ENCODE assay signal across 9 mouse cellular contexts in genomic region chr12:112490444-112490939, GRCm38 (mm10). TPM values are rescaled to one million over a fixed set of nuclear protein-coding genes. Genes with fewer than 3 reads are reported as not detected.
DNase-seq lines count a peak whose midpoint lies in the region; ATAC-seq and TF ChIP-seq lines count a peak whose summit lies in the region.
"Had no signal": no experiment of that assay in that cellular context is flagged by ENCODE, and none has a peak within 500 bp of the region (broad histone marks: within the 10 kb centered on the region; RNA-seq: fewer than 3 reads in every experiment).

No protein-coding gene starts in this region.

- no peak overlapping the region for H3K4me3 ChIP-seq in forebrain, postnatal 0 days (ENCODE audit: low read depth, low read length)
- no peak overlapping the region for H3K4me3 ChIP-seq in forebrain, embryonic 13.5 days
- H3K4me3 ChIP-seq: erythroblast, embryonic 14.5 days had no signal

- WGBS in forebrain, postnatal 0 days = 29% methylated on average over 3 of the region's 3 CpGs
- WGBS in forebrain, embryonic 13.5 days = 22% methylated on average over 3 of the region's 3 CpGs

- H3K27ac ChIP-seq in forebrain, postnatal 0 days (ENCODE audit: low read depth, low read length) = no peak overlapping the region
- H3K27ac ChIP-seq in forebrain, embryonic 13.5 days = no peak overlapping the region

- TF ChIP-seq CTCF in forebrain, postnatal 0 days (IDR thresholded peaks at IDR 0.05; ENCODE audit: low read depth) = peak; percentile 31; the same call in 1 of the 2 replicates

- H3K9ac ChIP-seq in forebrain, postnatal 0 days = no peak overlapping the region
- no peak overlapping the region for H3K9ac ChIP-seq in forebrain, embryonic 13.5 days

- DNase-seq in forebrain, postnatal 0 days = no peak
- peak; percentile 39 for DNase-seq in gastrocnemius, postnatal 10 days
- peak; percentile 73 for DNase-seq in kidney, adult 11 months
- DNase-seq in lung, postnatal 10 days = peak; percentile 84
- DNase-seq in cerebellum, adult 9-10 months = no peak
- DNase-seq in testis, postnatal 14 days (ENCODE audit: low spot score) = no peak
- no peak for DNase-seq in MN1 (ENCODE audit: low spot score)

- H3K9me3 ChIP-seq in forebrain, postnatal 0 days (ENCODE audit: low read length) = no peaks in the 10 kb centered on the region
- H3K9me3 ChIP-seq in forebrain, embryonic 13.5 days (replicated peaks) = no peaks in the 10 kb centered on the region

- no peaks in the 10 kb centered on the region for H3K4me1 ChIP-seq in forebrain, postnatal 0 days (ENCODE audit: insufficient read depth)
- H3K4me1 ChIP-seq in forebrain, embryonic 13.5 days = peaks cover 17% of the 10 kb centered on the region

- ATAC-seq in forebrain, postnatal 0 days = peak; percentile 14; the same call in 1 of the 2 replicates
- no peak for ATAC-seq in forebrain, embryonic 13.5 days

- H3K36me3 ChIP-seq in forebrain, postnatal 0 days (ENCODE audit: insufficient read depth) = no peaks in the 10 kb centered on the region
- H3K36me3 ChIP-seq in forebrain, embryonic 13.5 days (ENCODE audit: poor library complexity, severe bottlenecking) = no peaks in the 10 kb centered on the region

- H3K27me3 ChIP-seq in forebrain, postnatal 0 days (ENCODE audit: insufficient read depth, low read length) = no peaks in the 10 kb centered on the region
- H3K27me3 ChIP-seq in forebrain, embryonic 13.5 days = no peaks in the 10 kb centered on the region

- H3K4me2 ChIP-seq in forebrain, postnatal 0 days (ENCODE audit: low read depth) = no peak overlapping the region
- H3K4me2 ChIP-seq in forebrain, embryonic 13.5 days = no peak overlapping the region

RNA-seq across cellular contexts. Expression of gene A530016L24Rik, which starts 1.2 kb away (rescaled TPM):
- 0.10 TPM in 1 of 2 replicates, not detected in the other for total RNA-seq in forebrain, postnatal 0 days (2014; rRNA removed)
- not detected in 2 replicates for polyA plus RNA-seq in forebrain, postnatal 0 days (2015; fragmentation: Nextera tagmentation; extraction: Ambion mirVana)
- polyA plus RNA-seq in forebrain, embryonic 13.5 days (2015; fragmentation: Nextera tagmentation; extraction: Ambion mirVana) = 0.11 TPM in 1 of 2 replicates, not detected in the other
- total RNA-seq in gastrocnemius, postnatal 10 days (2021) = 1 to 10 TPM; 2.1 to 2.4 TPM

RNA-seq across cellular contexts. Expression of gene Tmem179, which starts 26.1 kb away (rescaled TPM):
- 96.1 and 119 TPM in 2 replicates for total RNA-seq in forebrain, postnatal 0 days (2014; rRNA removed)
- 84.0 and 112 TPM in 2 replicates for polyA plus RNA-seq in forebrain, postnatal 0 days (2015; fragmentation: Nextera tagmentation; extraction: Ambion mirVana)
- 23.3 and 30.7 TPM in 2 replicates for polyA plus RNA-seq in forebrain, embryonic 13.5 days (2015; fragmentation: Nextera tagmentation; extraction: Ambion mirVana)
- total RNA-seq in gastrocnemius, postnatal 10 days (2021) = under 1 TPM; 0.20 to 0.52 TPM
- polyA plus RNA-seq: erythroblast, embryonic 14.5 days had no signal

Comparison
In these comparisons a context has a peak if more than half of its experiments do, and no peak if none do; other contexts are left out.
1. DNase-seq: peak in gastrocnemius, postnatal 10 days (single experiment), kidney, adult 11 months (single experiment) and lung, postnatal 10 days (single experiment); none in forebrain, postnatal 0 days (single experiment), cerebellum, adult 9-10 months (single experiment), testis, postnatal 14 days (single experiment) and MN1 (single experiment).
2. RNA of gene Tmem179, which starts 26.1 kb away (total RNA-seq): 96.1 to 119 TPM in forebrain, postnatal 0 days; 0.20 to 0.52 TPM in gastrocnemius, postnatal 10 days; every median in the first group is over 10 times any median in the second.